Mouse (Mus musculus) heart, adult 2 months (tissue): ENCODE results near the gene Pacsin2. TPM values are rescaled to one million over a fixed set of nuclear protein-coding genes. Genes with fewer than 3 reads are reported as not detected.

Experiments
- DNase-seq, 2 experiments: peaks; one replicate each; pipeline ENCODE4 v3.0.0; 2021
- H3K27ac ChIP-seq: fragments of 200-600 bp; 2 replicates; pipeline ENCODE4 v1.8.1; 2022
- H3K27me3 ChIP-seq: fragments of 200-500 bp; 2 replicates; pipeline ENCODE4 v1.6.1; 2012; ENCODE audit warnings: mild to moderate bottlenecking, low read length, inconsistent platforms, mixed read lengths; ENCODE audit not compliant: control insufficient read depth, insufficient read depth
- H3K36me3 ChIP-seq: fragments of 200-500 bp; 2 replicates; pipeline ENCODE4 v1.6.1; 2012; ENCODE audit warnings: low read length, inconsistent platforms; ENCODE audit not compliant: control insufficient read depth, insufficient read depth
- H3K4me1 ChIP-seq: fragments of 200-500 bp; 2 replicates; pipeline ENCODE4 v1.6.1; 2011; ENCODE audit warnings: low read length; ENCODE audit not compliant: control insufficient read depth, insufficient read depth
- H3K4me3 ChIP-seq: fragments of 200-600 bp; 2 replicates; pipeline ENCODE4 v1.8.1; 2022
- H3K79me2 ChIP-seq: fragments of 200-500 bp; replicated peaks from 2 replicates; pipeline ENCODE4 v1.6.1; 2012; ENCODE audit warnings: mild to moderate bottlenecking, inconsistent platforms, low read length, moderate library complexity, mixed read lengths; ENCODE audit not compliant: control insufficient read depth, insufficient read depth
- H3K9ac ChIP-seq: fragments of 200-500 bp; 2 replicates; pipeline ENCODE4 v1.6.1; 2012; ENCODE audit warnings: low read depth, mild to moderate bottlenecking, control low read depth, inconsistent platforms, low read length, mixed read lengths
- CTCF ChIP-seq: fragments of 200-600 bp; IDR thresholded peaks from 2 replicates; pipeline ENCODE4 v1.8.1; 2022; ENCODE audit warnings: antibody characterized with exemption, mild to moderate bottlenecking, moderate library complexity
- EP300 ChIP-seq: fragments of 200-500 bp; IDR thresholded peaks from 2 replicates; pipeline ENCODE4 v1.6.1; 2011; ENCODE audit warnings: low read depth, low read length, control low read depth; ENCODE audit not compliant: insufficient read depth
- POLR2A ChIP-seq: fragments of 200-500 bp; IDR thresholded peaks from 2 replicates; pipeline ENCODE4 v1.6.1; 2011; ENCODE audit warnings: mild to moderate bottlenecking, low read depth, low read length, control low read depth; ENCODE audit not compliant: insufficient read depth
- WGBS: fragments of 180-500 bp; shearing (Covaris S2); methylation state at CpG from one replicate; pipeline ENCODE4 v1.1.7; 2018; 5-methylcytosine and 5-hydroxymethylcytosine counted together
- intact Hi-C: fragments of 180-260 bp; cut with DNase I; formaldehyde crosslinking; loops from one replicate; pipeline ENCODE4 v1.15.1; 2025
- polyA plus RNA-seq: library from polyadenylated mRNA; depleted of rRNA; stranded (reverse); fragments of >200 nt; gene quantifications from 2 replicates; pipeline ENCODE4 v1.2.3, GENCODE M21; 2012
- total RNA-seq, 2 experiments: library from RNA; stranded (reverse); gene quantifications; 2 replicates each; pipeline ENCODE4 v1.2.3; 2021

The Pacsin2 gene
- total and polyA plus RNA-seq, 3 experiments: 111 to 246 (median 200) TPM

DNA sequence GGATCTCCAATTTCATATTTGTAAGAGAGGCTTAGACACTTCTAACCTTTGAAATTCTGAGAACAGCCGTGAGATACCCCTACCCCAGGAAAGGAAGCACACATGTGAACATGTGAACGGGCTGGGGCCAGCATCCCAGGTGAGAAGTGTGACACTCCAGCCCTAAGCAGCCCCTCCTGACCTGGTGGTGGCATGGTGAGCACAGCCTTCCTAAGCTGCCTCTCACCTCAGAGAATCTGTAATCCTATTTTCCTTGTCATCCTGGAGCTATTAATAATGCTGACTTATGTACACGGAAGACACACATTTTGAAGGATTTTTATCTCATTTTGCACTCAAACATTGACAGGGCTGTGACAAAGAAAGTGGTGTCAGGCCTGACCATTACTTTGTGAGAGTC lies 3.5 kb downstream of the Pacsin2 start:
- peaks cover 8% of the 10 kb centered on the region for H3K79me2 ChIP-seq
- no peak for DNase-seq
- peaks cover 13% of the 10 kb centered on the region for H3K4me1 ChIP-seq
- no peak overlapping the region for H3K9ac ChIP-seq
- H3K27ac ChIP-seq: no peak overlapping the region
- no peaks in the 10 kb centered on the region for H3K27me3 ChIP-seq
- intact Hi-C loops: no loop called here
- WGBS: 68% methylated on average over 3 of the region's 3 CpGs
- peaks cover 12% of the 10 kb centered on the region for H3K36me3 ChIP-seq
- no peak for TF ChIP-seq EP300
- no peak for TF ChIP-seq CTCF
- no peak for TF ChIP-seq POLR2A
- no peak overlapping the region for H3K4me3 ChIP-seq

DNA sequence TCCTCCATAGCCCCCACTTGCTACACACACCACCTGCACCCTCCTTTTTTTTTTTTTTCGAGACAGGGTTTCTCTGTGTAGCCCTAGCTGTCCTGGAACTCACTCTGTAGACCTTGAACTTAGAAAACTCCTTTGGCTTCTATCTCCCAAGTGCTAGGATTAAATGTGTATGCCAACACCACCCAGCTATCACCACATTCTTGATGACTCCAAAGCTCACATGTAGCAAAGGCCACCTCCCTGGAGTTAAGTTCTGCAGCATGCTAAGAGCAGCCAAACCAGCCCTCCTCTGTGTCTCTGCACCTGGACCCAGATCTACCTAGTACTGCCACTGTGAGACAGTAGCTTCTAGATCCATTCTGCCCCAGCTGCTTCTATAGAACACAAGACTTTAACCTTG lies 6.9 kb downstream of the Pacsin2 start:
- Histone ChIP-seq H3K79me2 (peaks cover 6% of the 10 kb centered on the region), H3K4me1 (peaks cover 24% of the 10 kb centered on the region), H3K36me3 (peaks cover 15% of the 10 kb centered on the region), H3K27me3 (no peaks in the 10 kb centered on the region), H3K27ac (peak overlapping the region; percentile 44; the same call in 1 of the 2 replicates), H3K4me3 (no peak overlapping the region), H3K9ac (no peak overlapping the region)
- 72% methylated on average over 1 of the region's 1 CpGs for WGBS
- no peak for DNase-seq
- TF ChIP-seq CTCF (no peak), POLR2A (no peak), EP300 (no peak)
- intact Hi-C loops: no loop called here

- peaks cover 35% of the 10 kb centered on the region for H3K4me1 ChIP-seq
- H3K9ac ChIP-seq: no peak overlapping the region
- H3K79me2 ChIP-seq: peaks cover 4% of the 10 kb centered on the region
- H3K27me3 ChIP-seq: no peaks in the 10 kb centered on the region
- WGBS: 54% methylated on average over 5 of the region's 5 CpGs
- no peak for TF ChIP-seq CTCF
- 0 out of 2 replicates have a peak, but pooled peaks have one; percentile 22 for TF ChIP-seq EP300
- no peak for DNase-seq
- peaks cover 14% of the 10 kb centered on the region for H3K36me3 ChIP-seq
- H3K4me3 ChIP-seq: no peak overlapping the region
- peak overlapping the region; percentile 85; the same call in 1 of the 2 replicates for H3K27ac ChIP-seq
- intact Hi-C loops: no loop called here
Measured at GRCm38 (mm10) chr15:83455637-83456036, 8.8 kb downstream of the Pacsin2 start.

DNA sequence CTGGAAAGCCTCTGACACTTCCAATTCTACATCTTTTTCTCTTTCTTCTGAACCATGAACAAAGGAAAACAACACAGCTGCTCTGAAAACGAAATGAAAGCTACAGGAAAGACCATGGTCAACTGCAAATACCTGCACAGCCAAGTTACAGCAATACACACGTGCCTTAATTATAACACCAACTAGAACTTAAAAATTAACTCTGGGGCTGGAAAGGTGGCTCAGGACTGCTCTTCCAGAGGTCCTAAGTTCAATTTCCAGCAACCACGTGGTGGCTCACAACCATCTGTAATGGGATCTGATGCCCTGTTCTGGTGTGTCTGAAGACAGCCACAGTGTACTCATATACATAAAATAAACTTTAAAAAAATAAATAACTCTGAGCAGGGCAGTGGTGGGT lies 9.4 kb downstream of the Pacsin2 start:
- Histone ChIP-seq H3K27me3 (no peaks in the 10 kb centered on the region), H3K9ac (no peak overlapping the region), H3K4me1 (peaks cover 35% of the 10 kb centered on the region), H3K27ac (peak overlapping the region; percentile 85), H3K79me2 (peaks cover 4% of the 10 kb centered on the region), H3K36me3 (peaks cover 14% of the 10 kb centered on the region), H3K4me3 (no peak overlapping the region)
- WGBS: 38% methylated on average over 3 of the region's 3 CpGs
- no peak for TF ChIP-seq POLR2A
- no peak for TF ChIP-seq EP300
- TF ChIP-seq CTCF: no peak
- intact Hi-C loops: no loop called here
- DNase-seq: no peak

GRCm38 (mm10) chr15:83454419-83454818 lies 10.0 kb downstream of the Pacsin2 start:
- no peak for DNase-seq
- Histone ChIP-seq H3K27ac (peak overlapping the region; percentile 85), H3K79me2 (peaks cover 7% of the 10 kb centered on the region), H3K4me1 (peaks cover 36% of the 10 kb centered on the region), H3K27me3 (no peaks in the 10 kb centered on the region), H3K9ac (0 out of 2 replicates have a peak overlapping the region, but pooled peaks have one; percentile 6), H3K36me3 (peaks cover 14% of the 10 kb centered on the region), H3K4me3 (no peak overlapping the region)
- intact Hi-C loops: no loop called here
- WGBS: 54% methylated on average over 7 of the region's 7 CpGs
- TF ChIP-seq CTCF (no peak), POLR2A (no peak), EP300 (no peak)

- WGBS: 51% methylated on average over 3 of the region's 3 CpGs
- intact Hi-C loops: no loop called here
- Histone ChIP-seq H3K4me1 (peaks cover 37% of the 10 kb centered on the region), H3K4me3 (no peak overlapping the region), H3K27ac (peak overlapping the region; percentile 85), H3K27me3 (no peaks in the 10 kb centered on the region), H3K9ac (peak overlapping the region; percentile 8; the same call in 1 of the 2 replicates), H3K36me3 (peaks cover 14% of the 10 kb centered on the region), H3K79me2 (peaks cover 7% of the 10 kb centered on the region)
- DNase-seq: peak; percentile 57 to 68
- TF ChIP-seq EP300: peak; percentile 53; the same call in 1 of the 2 replicates
- no peak for TF ChIP-seq POLR2A
Measured at GRCm38 (mm10) chr15:83453879-83454278, 10.5 kb downstream of the Pacsin2 start.
